Mouse (Mus musculus): Measurements from ENCODE around the gene Ushbp1. TPM values are rescaled to one million over a fixed set of nuclear protein-coding genes. Genes with fewer than 3 reads are reported as not detected.
A peak's percentile ranks its signal among the peaks of the same experiment; 100 is the strongest.
"Not testable (repeated sequence)": the region's sequence is repeated elsewhere in the genome, so short reads cannot be mapped to it uniquely, and the experiment has no call there.

Ushbp1 gene
- polyA plus RNA-seq, 1 experiment from 2014 or later: 12.3 TPM

GRCm38 (mm10) chr8:71367529-71368176 lies 27.9 kb downstream of the Ushbp1 start:
- peaks cover 14% of the 10 kb centered on the region for H3K36me3 ChIP-seq (ENCODE audit: control insufficient read depth, insufficient read depth, low read length)
- H3K9me3 ChIP-seq (ENCODE audit: control insufficient read depth, low read length): no peaks in the 10 kb centered on the region
- peak overlapping the region; percentile 59 for H3K4me3 ChIP-seq (ENCODE audit: low read length)
- peak overlapping the region; percentile 70 for H3K9ac ChIP-seq (ENCODE audit: low read depth, low read length)
- WGBS: 47% methylated on average over 17 of the region's 17 CpGs
- no peak; the same call in 1 of the 2 replicates for ATAC-seq (ENCODE audit: low FRiP score, low TSS enrichment)
- H3K4me1 ChIP-seq (ENCODE audit: control insufficient read depth, insufficient read depth, low read length): peaks cover 14% of the 10 kb centered on the region
- H3K27me3 ChIP-seq (ENCODE audit: control insufficient read depth, insufficient read depth, low read length): no peaks in the 10 kb centered on the region
- peak overlapping the region; percentile 83 for H3K4me2 ChIP-seq (replicated peaks; ENCODE audit: low read depth, low read length)
- peak overlapping the region; percentile 90 for H3K27ac ChIP-seq (ENCODE audit: low read depth, low read length)

- H3K27me3 ChIP-seq (ENCODE audit: control insufficient read depth, insufficient read depth, low read length): no peaks in the 10 kb centered on the region
- H3K4me3 ChIP-seq (ENCODE audit: low read length): peak within 1 kb of the TSS; percentile 59
- H3K9me3 ChIP-seq (ENCODE audit: control insufficient read depth, low read length): no peaks in the 10 kb centered on the region
- peak; percentile 83 for ATAC-seq (ENCODE audit: low FRiP score, low TSS enrichment)
- H3K4me2 ChIP-seq (replicated peaks; ENCODE audit: low read depth, low read length): peak within 1 kb of the TSS; percentile 83
- peaks cover 14% of the 10 kb centered on the region for H3K4me1 ChIP-seq (ENCODE audit: control insufficient read depth, insufficient read depth, low read length)
- H3K9ac ChIP-seq (ENCODE audit: low read depth, low read length): peak within 1 kb of the TSS; percentile 70
- peak within 1 kb of the TSS; percentile 90 for H3K27ac ChIP-seq (ENCODE audit: low read depth, low read length)
- peaks cover 11% of the 10 kb centered on the region for H3K36me3 ChIP-seq (ENCODE audit: control insufficient read depth, insufficient read depth, low read length)
- under 1% methylated on average over 56 of the region's 56 CpGs for WGBS
Measured at GRCm38 (mm10) chr8:71366771-71367528, 28.7 kb downstream of the Ushbp1 start, which contains the start of gene Use1. Use1 (plus strand) TSS chr8:71366848.

- H3K9ac ChIP-seq (ENCODE audit: low read depth, low read length): no peak overlapping the region
- 79% methylated on average over 3 of the region's 3 CpGs for WGBS
- ATAC-seq (ENCODE audit: low FRiP score, low TSS enrichment): no peak
- no peak overlapping the region for H3K4me2 ChIP-seq (replicated peaks; ENCODE audit: low read depth, low read length)
- H3K27ac ChIP-seq (ENCODE audit: low read depth, low read length): no peak overlapping the region
- no peaks in the 10 kb centered on the region for H3K27me3 ChIP-seq (ENCODE audit: control insufficient read depth, insufficient read depth, low read length)
- peaks cover 71% of the 10 kb centered on the region for H3K36me3 ChIP-seq (ENCODE audit: control insufficient read depth, insufficient read depth, low read length)
- H3K9me3 ChIP-seq (ENCODE audit: control insufficient read depth, low read length): no peaks in the 10 kb centered on the region
- H3K4me3 ChIP-seq (ENCODE audit: low read length): no peak overlapping the region
- H3K4me1 ChIP-seq (ENCODE audit: control insufficient read depth, insufficient read depth, low read length): no peaks in the 10 kb centered on the region
Measured at GRCm38 (mm10) chr8:71358026-71358425, 37.6 kb downstream of the Ushbp1 start.

GRCm38 (mm10) chr8:71351520-71351919 lies 44.1 kb downstream of the Ushbp1 start:
- ATAC-seq (ENCODE audit: low FRiP score, low TSS enrichment): no peak
- 97% methylated on average over 1 of the region's 1 CpGs for WGBS

GRCm38 (mm10) chr8:71351117-71351516 lies 44.5 kb downstream of the Ushbp1 start:
- no peaks in the 10 kb centered on the region for H3K4me1 ChIP-seq (ENCODE audit: control insufficient read depth, insufficient read depth, low read length)
- H3K27me3 ChIP-seq (ENCODE audit: control insufficient read depth, insufficient read depth, low read length): no peaks in the 10 kb centered on the region
- H3K4me2 ChIP-seq (replicated peaks; ENCODE audit: low read depth, low read length): no peak overlapping the region
- no peaks in the 10 kb centered on the region for H3K9me3 ChIP-seq (ENCODE audit: control insufficient read depth, low read length)
- no peak for ATAC-seq (ENCODE audit: low FRiP score, low TSS enrichment)
- no peak overlapping the region; the same call in 1 of the 2 replicates for H3K9ac ChIP-seq (ENCODE audit: low read depth, low read length)
- H3K4me3 ChIP-seq (ENCODE audit: low read length): no peak overlapping the region
- H3K36me3 ChIP-seq (ENCODE audit: control insufficient read depth, insufficient read depth, low read length): peaks cover 93% of the 10 kb centered on the region
- H3K27ac ChIP-seq (ENCODE audit: low read depth, low read length): no peak overlapping the region
- WGBS: 76% methylated on average over 3 of the region's 3 CpGs

More at GRCm38 (mm10) chr8:71351520-71351919, 44.1 kb downstream of the Ushbp1 start:
- H3K36me3 ChIP-seq (ENCODE audit: control insufficient read depth, insufficient read depth, low read length): peaks cover 93% of the 10 kb centered on the region
- no peak overlapping the region; the same call in 1 of the 2 replicates for H3K9ac ChIP-seq (ENCODE audit: low read depth, low read length)
- no peak overlapping the region for H3K4me3 ChIP-seq (ENCODE audit: low read length)
- no peak overlapping the region for H3K27ac ChIP-seq (ENCODE audit: low read depth, low read length)
- H3K4me1 ChIP-seq (ENCODE audit: control insufficient read depth, insufficient read depth, low read length): no peaks in the 10 kb centered on the region
- no peaks in the 10 kb centered on the region for H3K9me3 ChIP-seq (ENCODE audit: control insufficient read depth, low read length)
- H3K4me2 ChIP-seq (replicated peaks; ENCODE audit: low read depth, low read length): no peak overlapping the region
- H3K27me3 ChIP-seq (ENCODE audit: control insufficient read depth, insufficient read depth, low read length): no peaks in the 10 kb centered on the region

GRCm38 (mm10) chr8:71346581-71346980 lies 49.0 kb downstream of the Ushbp1 start:
- no peak for ATAC-seq (ENCODE audit: low FRiP score, low TSS enrichment)
- Histone ChIP-seq H3K27me3 (ENCODE audit: control insufficient read depth, insufficient read depth, low read length) (no peaks in the 10 kb centered on the region), H3K9ac (ENCODE audit: low read depth, low read length) (no peak overlapping the region), H3K4me1 (ENCODE audit: control insufficient read depth, insufficient read depth, low read length) (no peaks in the 10 kb centered on the region), H3K4me3 (ENCODE audit: low read length) (no peak overlapping the region), H3K27ac (ENCODE audit: low read depth, low read length) (no peak overlapping the region), H3K36me3 (ENCODE audit: control insufficient read depth, insufficient read depth, low read length) (peaks cover 85% of the 10 kb centered on the region), H3K9me3 (ENCODE audit: control insufficient read depth, low read length) (no peaks in the 10 kb centered on the region), H3K4me2 (replicated peaks; ENCODE audit: low read depth, low read length) (no peak overlapping the region)
- 89% methylated on average over 1 of the region's 1 CpGs for WGBS

GRCm38 (mm10) chr8:71340625-71341024 lies 55.0 kb downstream of the Ushbp1 start:
- no peak for ATAC-seq (ENCODE audit: low FRiP score, low TSS enrichment)
- Histone ChIP-seq H3K4me3 (ENCODE audit: low read length) (no peak overlapping the region), H3K4me1 (ENCODE audit: control insufficient read depth, insufficient read depth, low read length) (no peaks in the 10 kb centered on the region), H3K4me2 (replicated peaks; ENCODE audit: low read depth, low read length) (no peak overlapping the region), H3K9me3 (ENCODE audit: control insufficient read depth, low read length) (no peaks in the 10 kb centered on the region), H3K9ac (ENCODE audit: low read depth, low read length) (no peak overlapping the region), H3K27me3 (ENCODE audit: control insufficient read depth, insufficient read depth, low read length) (no peaks in the 10 kb centered on the region), H3K36me3 (ENCODE audit: control insufficient read depth, insufficient read depth, low read length) (peaks cover 43% of the 10 kb centered on the region), H3K27ac (ENCODE audit: low read depth, low read length) (no peak overlapping the region)
- WGBS: 80% methylated on average over 5 of the region's 5 CpGs

GRCm38 (mm10) chr8:71337834-71338233 lies 57.8 kb downstream of the Ushbp1 start:
- not testable (repeated sequence) for H3K4me2 ChIP-seq (replicated peaks; ENCODE audit: low read depth, low read length); H3K9ac ChIP-seq (ENCODE audit: low read depth, low read length); H3K27ac ChIP-seq (ENCODE audit: low read depth, low read length); H3K4me1 ChIP-seq (ENCODE audit: control insufficient read depth, insufficient read depth, low read length); H3K9me3 ChIP-seq (ENCODE audit: control insufficient read depth, low read length); H3K4me3 ChIP-seq (ENCODE audit: low read length); H3K27me3 ChIP-seq (ENCODE audit: control insufficient read depth, insufficient read depth, low read length); ATAC-seq (ENCODE audit: low FRiP score, low TSS enrichment)
- H3K36me3 ChIP-seq (ENCODE audit: control insufficient read depth, insufficient read depth, low read length): peaks cover 40% of the 10 kb centered on the region
- WGBS: 98% methylated on average over 6 of the region's 6 CpGs

All from kidney, embryonic 14.5 days (tissue).